Mouse (Mus musculus) lung, postnatal 4 days (tissue): Measurements from ENCODE around the gene Mark4.

ENCODE experiments used
- DNase-seq, 2 experiments: peaks; one replicate each; pipeline ENCODE4 v3.0.0; 2021

Mark4 gene

DNA sequence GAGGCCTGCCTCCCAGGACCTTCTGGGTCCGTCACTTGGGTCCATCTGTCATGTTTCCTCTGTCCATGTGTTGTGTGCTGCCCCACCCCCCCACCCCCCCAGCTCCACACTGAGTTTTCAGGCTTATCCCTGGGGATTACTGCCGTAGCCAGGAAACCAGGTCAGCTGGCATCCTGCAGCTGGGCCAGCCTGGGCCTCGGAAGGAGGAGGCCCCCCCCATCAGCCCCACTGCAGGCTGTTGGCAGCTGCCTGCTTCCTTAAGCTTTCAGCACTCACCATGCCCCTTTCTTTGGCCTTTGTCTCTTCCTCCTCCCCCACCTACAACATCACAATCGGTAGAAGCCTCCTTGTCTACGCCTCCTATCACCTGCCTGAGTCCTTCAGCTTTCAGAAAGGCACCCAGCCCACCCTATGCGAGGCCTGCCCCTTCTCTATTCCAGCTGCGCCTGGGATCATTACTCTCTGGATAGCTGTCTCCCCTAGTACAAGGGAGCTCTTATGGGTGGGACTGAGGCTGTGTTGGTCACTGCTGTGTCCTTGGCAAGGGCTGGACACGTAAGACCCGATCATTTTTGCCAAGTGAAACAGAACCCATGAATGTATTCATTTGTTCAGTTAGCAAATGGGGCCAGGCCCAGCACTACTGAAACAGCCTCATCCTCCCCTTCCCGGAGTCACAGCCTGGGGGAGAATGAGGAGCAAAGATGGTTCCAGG is 69.8 kb downstream of the Mark4 start:
- no peak for DNase-seq

DNA sequence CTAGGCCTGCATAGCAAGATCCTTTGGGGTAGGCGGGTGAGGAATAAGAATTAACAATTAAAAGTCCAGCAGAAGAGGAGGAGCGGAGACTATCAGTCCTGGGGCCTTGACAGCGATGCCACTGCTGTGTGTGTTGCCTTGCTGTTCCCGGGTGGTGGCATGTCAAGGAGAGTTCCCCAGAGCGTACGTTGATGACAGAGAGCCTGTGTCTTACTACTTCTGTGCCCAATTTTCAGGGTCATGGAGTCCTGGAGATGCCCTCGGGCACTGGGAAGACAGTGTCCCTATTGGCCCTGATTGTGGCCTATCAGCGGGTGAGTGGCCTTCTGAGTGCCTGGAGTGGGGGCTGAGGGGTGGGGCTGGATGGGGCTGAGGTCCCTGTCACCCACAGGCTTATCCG is 74.9 kb downstream of the Mark4 start:
- DNase-seq = no peak

DNA sequence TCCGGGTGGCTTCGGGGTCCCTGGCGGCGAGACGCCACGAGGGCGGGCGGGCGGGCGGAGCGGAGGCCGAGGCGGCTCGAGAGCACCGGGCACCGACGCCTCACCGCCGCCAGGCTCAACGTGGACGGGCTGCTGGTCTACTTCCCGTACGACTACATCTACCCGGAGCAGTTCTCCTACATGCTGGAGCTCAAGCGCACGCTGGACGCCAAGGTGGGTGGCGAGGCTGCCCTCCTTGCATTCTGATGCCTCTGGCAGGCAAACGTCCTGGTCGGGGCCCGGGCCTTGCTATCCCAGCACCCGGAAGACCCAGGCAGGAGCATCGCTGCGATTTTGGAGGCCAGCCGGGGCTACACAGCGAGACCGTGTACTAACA is 76.5 kb downstream of the Mark4 start:
- DNase-seq = no peak

DNA sequence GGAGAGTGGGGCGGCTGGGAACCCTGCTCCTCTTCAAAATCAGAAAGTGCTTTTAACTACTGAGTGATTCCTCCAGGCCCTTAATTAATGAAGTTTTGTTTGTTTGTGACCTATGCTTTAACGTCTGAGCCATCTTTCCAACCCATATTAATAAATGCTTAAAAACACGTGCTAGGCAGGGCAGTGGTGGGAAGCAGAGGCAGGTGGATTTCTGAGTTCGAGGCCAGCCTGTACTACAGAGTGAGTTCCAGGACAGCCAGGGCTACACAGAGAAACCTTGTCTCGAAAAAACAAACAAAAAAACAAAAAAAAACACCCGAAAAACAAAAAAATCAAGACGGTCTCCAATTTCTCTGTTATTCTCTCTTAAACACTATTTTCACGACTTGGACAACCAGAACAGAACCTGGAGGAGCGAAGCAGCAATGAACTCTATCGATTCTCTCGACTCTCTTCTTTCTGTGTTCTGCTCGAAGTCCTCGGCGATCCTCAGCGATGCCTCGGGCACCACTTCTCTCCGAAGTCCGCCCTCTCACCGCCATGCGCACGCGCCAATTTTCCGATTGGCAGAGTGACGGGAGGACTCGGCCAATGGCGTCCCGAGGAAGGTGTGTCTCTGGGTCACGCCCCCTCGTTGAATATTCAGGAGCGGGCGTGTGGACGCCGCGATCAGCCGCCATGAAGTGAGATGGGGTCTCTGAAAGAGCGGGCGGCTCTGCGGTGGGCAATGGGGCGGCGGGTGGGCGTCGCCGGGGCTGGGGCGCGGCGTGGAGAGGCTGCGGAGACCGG is 77.0 kb downstream of the Mark4 start, which contains the start of gene Ercc2:
Gene Ercc2 (plus strand): TSS at position 634 of the 789 bp plus-strand sequence.
- peak; percentile 99 to 100 for DNase-seq

DNA sequence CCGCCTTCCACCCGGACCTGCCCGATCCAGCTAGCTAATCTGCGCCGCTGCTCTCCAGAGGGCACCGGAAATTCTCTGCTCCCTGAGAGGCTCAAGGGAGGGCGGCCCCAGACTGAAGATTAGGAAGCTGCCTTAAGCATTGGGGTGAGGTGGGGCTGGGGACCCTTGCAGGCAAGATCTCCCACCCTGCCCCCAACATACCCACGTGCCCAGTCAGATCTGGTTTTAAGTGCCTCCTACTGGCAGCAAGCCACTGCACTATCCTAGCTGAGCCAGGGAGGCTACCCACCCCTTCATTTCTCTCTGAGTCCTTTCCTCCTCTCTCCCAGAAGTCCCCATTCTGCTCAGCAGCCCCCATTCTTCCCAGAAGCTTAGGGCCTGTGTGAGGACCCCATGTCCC is 80.6 kb downstream of the Mark4 start:
- DNase-seq = peak in 1 of 2 experiments; percentile 58

DNA sequence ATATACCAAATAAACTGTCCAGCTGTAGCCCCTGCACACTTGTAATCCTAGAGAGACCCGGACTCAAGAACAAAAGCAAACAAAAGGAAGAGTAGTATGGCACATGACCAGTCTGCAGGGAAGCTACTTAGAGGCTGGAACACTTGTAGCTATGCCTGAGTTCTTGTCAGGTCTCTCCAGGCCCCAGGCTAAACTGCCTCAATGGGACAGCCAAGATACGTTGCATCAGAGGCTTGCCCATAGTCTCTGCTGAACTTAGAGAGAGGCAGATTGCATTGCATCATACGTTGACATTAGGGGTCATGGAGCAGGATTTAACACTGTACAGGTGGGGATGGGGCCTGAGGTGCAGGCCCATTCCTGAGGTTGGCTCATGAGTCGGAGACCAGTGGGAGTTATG is 82.6 kb downstream of the Mark4 start:
- DNase-seq = no peak

DNA sequence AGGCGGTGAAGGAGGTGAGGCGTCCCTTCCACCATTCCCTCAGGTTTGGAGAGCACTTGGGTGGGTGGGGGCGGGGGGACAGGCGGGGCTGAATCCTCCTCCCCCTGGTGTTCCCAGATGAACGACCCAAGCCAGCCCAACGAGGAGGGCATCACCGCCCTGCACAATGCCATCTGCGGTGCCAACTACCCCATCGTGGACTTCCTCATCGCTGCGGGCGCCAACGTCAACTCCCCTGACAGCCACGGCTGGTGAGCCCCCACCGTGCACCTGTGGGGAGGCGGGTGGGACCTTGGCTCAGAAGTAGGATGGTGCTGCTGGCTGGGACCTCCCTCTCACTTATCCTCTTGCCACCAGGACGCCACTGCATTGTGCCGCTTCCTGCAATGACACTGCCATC is 83.3 kb downstream of the Mark4 start:
- DNase-seq = no peak
